Mouse (Mus musculus): ENCODE results near the gene Gna15.
A peak's percentile ranks its signal among the peaks of the same experiment; 100 is the strongest.

The Gna15 gene

DNA sequence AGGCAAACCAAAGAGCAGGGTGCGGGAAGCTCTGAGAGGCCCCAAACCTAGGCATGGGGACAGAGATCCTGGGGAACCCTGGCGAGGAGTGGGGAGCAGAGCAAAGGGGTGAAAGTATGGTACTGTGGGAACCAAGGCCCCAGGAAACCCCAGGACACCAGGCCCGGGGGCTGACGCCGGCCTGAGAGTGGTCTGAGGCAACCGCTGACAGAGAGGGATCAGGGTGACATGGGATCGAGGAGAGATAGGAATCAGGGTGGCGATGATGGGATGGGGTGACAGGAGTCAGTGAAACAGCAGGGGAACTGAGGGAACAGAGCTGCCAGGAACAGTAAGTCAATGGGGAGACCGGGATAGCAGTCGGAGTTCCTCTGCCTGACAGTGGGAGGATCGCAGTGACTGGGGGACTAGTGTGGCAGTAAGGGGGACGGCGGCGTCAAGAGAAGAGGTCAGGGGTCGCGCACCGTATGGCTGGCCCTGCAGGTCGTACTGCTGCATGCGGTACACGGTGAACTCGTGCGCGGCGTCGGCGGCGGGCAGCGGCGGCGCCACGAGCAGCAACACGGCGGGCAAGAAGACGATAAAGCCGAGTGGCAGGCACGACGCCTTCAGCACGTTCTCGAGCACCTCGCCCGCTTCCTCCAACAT lies 28.3 kb downstream of the Gna15 start:
- no peak for DNase-seq (ENCODE audit: low spot score in 2 of 2)

DNA sequence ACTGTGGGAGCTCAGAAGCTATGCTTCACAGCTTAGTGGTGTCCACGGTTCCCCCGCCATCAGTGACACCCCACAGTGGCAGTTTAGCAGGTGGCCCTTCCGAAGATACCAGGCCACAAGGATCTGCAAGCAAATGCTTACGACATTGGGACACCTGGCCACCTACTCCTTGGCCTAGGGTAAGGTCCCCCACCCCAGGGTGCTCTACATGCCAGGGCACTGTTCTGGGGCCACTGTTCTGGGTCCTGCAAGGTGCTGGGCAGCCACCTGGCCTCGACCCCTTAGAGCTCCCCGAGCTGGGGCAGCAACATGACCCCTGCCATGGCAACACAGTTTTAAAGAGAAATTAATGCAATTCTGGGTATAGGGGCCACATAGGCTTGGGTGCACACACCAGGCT lies 28.9 kb downstream of the Gna15 start:
- DNase-seq (ENCODE audit: low spot score in 2 of 2), result no peak

DNA sequence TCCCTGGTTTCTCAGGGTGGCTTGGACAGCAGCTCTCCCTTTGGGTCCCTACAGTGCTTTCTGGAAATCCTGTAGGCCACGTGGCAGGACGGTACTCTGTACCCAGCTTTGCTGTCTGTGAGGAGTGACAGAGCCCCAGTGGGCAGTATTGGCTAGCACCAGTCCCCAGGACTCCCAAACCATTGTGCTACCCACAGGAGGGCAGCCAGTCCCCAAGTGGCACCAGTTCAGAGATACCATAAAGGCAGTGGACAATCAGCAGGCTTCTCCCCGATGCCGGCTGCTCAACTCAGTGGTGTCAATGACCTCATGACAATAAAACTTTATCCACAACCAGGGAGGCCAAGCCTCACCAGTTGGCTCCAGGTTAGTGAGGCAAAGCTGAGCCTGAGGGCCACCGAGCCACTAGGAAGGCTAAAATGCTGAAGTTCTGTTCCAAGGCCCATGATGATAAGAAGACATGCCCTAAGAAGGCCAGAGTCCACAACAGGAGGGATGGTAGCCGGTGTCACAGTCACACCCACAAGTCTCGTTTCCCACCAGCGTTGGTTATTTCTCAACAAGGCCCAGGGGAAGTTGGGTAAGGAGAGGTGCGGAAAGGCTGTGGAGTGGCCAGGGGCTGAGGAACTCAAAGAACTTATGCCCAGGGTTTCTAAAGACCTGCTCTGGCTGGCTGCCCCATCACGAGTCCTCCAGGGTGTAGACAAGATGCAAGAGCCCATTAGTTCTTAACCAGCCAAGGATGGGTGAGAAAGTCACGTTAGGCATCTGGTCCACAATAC lies 29.6 kb downstream of the Gna15 start:
- DNase-seq (ENCODE audit: low spot score in 2 of 2), result no peak

DNA sequence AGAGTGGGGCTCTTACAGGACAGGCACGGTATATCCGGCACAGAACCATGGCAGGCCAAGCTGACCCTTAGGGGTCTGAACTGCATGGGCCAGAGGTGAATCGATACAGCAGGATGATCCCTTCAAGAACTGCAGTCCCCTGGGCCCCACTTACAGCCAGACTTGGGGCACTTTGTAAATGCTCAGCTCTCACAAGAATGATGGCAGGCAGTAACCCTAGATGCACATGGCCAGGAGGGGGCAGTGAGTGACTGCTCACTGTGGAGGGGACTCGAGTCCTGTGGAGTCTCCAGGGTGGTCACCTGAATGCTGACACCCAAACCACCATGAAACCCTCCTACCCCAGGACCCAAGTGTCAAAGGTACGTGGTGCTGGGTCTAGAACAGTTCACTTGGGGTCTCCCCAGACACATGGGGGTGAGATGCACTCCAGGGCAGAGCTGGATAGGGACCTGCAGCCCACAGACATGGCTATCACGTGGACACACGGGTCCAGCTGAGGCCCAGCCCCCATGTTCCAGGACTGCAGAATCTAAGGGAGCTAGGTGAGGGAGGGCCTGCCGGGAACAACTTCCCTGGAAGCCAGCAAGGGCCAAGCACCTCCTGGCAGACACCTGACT lies 30.3 kb downstream of the Gna15 start:
- peak in 1 of 2 experiments; percentile 48 for DNase-seq (ENCODE audit: low spot score in 2 of 2)

DNA sequence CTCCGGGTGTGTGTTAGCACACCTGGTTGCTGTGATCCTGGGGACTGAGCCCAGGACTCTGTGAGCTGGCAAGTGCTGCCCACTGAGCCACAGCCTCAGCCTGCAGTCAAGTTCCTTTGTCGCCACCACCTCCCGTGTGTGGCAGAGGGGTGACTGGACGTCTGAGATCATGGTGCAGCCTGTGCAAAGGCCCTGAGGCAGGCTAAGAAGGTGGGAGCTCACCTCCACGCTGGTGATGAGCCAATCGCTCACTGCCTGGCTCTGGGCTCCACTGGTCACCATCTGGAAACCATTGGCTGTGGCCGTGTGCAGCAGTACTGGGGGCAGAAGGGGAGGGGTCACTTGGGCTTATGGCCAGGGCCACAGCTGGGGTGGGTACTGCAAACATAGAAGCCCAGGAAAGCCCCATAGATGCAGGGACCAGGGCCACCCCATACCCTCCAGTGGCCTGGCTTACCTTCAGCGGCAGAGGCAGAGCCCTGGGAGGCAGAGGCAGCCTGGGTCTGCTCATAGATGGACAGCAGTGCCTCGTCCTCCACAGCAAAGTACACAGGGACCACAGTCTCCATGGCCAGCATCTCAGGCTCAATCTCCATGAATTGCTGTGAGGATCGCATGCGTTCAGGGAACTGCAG lies 31.3 kb downstream of the Gna15 start:
- DNase-seq (ENCODE audit: low spot score in 2 of 2), result no peak

DNA sequence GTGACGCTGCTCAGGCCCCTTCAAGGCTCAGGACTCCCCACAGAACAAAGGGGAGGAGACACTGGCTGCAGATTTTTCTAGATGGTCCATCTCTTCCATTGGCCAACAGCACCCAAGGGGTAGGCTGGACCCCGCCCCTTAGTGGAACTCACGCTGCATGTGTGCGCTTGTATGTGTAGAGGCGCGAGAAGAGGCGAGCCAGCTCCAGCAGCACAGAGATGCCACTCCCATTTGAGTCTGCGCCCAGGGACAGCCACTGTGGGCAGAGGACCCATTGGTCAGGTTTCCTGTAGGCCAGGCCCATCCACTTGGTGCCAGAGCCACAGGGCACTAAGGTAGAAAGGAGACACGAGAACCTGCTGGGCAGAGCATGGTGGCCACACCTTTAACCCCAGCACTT lies 33.0 kb downstream of the Gna15 start:
- no peak for DNase-seq (ENCODE audit: low spot score in 2 of 2)

DNA sequence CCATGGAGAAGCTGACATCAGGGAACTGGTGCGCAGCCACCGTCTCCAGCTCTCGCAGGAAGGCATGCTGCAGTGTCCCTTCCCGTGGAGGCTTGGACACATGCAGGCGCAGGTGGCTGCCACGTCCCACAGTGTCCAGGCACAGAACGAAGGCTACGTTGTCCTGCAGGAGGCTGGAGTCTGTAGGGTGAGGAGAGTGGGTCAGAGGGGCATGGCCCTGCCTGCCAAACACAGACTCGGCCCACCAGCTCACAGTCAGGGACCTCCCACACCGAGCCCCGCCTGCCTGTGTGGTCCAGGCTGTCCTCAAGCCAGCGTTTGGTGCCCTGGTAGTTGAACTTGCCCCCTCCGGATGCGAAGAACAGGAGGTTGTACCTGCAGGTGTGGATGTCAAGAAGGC lies 34.1 kb downstream of the Gna15 start:
- no peak for DNase-seq (ENCODE audit: low spot score in 2 of 2)

DNA sequence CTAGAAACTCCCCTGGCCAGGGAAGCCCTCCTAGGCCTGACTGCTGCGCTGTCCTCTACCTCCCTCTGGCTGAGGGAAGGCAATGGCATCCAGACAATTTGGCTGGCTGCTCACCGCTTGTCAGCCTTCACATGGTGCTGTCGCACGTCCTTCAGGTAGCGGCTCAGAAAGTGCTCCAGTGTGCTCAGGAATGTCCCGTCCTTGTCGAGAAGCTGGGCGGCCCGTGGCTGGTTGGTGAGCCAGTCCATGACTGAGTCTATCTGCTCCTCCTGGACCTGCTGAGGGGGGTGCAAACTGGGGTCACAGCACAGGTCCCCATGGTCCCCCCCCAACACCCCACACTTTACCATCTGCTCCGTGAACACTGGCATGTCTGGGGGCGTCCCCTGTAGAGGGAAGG lies 35.9 kb downstream of the Gna15 start:
- no peak for DNase-seq (ENCODE audit: low spot score in 2 of 2)

DNA sequence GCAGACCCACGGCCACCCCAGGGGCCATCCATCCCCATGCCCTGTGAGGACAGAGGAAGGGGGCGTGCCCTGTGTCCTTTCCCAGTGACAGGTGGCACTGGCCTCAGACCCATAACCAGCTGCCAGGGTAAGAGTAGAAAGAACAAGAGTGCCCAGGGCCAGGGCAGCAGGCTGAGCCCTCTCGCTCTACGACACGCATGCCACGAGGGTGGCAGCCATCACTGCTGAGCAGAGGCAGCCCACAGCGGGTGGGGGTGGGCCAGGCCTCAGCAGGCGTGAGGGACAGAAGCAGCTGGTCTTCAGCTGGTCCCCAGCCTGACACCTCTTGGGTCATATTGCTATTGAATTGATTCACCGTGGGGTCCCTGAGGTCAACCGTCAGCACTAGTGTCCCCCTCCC lies 37.5 kb downstream of the Gna15 start:
- no peak for DNase-seq (ENCODE audit: low spot score in 2 of 2)

DNA sequence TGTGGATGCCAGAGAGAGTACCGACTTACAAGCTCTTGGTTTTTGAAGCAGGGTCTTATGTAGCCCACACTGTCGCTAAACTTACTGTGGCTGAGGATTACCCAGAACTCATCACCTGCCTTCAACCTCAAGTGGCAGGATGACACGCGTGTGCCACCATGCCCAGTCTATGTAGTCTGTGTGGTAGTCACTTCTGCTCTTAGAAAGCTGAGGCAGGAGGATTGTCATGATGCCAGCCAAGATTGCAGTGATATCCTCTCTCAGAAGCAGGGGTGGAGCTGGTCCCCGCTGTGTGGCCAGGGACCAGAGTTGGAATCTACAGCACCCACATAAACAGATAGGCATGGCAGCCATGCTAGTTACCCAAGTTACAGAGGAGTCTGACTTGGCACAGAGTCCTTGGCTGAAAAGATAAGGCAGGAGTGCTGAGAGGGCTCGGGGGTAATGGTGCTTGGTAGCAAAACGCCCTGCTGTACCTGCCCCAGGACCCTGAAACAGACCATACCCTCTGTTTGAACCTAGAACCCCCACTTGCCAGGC lies 38.5 kb downstream of the Gna15 start:
- DNase-seq (ENCODE audit: low spot score in 2 of 2), result no peak

DNA sequence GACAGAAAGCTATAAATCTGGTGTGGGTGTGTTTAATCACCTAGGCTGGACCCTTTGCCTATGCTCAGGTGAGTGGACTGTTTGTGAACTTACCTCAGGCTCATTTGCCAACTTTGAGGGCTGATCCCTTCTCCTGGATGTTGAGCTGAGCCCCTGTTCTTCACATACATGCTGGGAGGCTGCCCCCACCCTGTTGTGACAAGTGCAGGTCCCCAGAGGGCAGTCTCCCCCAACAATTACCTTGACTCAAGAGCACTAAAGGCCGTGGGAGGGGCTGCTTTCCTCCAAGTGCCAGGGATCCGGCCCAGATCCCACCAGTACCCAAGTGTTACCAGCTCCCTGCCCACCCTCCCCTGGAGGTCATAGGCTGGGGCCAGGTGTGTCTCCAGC lies 39.0 kb downstream of the Gna15 start:
- no peak for DNase-seq (ENCODE audit: low spot score in 2 of 2)

DNA sequence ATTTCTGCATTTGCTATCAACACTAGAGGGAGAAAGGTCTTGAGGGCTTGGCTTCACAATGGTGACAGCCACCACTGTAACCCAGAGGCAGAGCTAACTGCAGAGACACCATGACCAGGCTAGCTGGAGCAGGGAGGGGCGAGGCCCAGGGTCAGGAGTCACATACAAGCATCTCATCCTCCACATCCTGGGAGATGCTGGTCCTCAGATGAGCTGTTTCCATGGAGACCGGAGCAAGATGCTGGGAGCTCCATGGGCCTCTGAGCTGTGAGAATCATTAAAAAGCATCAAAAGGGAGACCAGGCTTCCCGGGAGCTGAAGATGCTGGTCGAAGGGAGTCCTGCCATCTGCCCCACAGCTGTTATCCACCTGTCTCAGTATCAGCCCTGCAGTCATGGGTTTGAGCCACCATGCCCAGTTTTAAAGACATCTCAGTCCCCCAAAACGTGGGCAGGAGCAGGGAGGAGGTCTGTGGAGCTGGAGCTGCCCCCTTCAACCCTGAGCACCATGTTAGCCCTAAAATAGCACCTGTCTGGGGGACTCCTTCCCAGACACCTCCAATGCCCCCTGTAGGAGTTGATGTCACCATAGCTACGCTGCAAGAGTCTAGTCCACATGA lies 39.5 kb downstream of the Gna15 start:
- no peak for DNase-seq (ENCODE audit: low spot score in 2 of 2)

DNA sequence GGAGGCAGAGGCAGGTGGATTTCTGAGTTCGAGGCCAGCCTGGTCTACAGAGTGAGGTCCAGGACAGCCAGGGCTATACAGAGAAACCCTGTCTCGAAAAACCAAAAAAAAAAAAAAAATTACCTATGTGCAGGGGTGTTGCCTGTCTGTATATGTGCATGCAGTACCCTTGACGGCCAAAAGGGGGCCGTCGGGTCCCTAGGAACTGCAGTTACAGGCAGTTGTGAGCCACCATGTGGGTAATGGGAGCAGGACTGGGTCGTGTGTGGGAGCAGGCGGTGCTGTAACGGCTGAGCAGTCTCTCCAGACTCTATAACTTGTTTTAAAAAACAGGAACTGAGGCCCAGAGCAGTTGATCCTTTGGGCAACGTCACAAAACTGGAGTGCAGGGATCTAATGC lies 40.0 kb downstream of the Gna15 start:
- no peak for DNase-seq (ENCODE audit: low spot score in 2 of 2)

DNA sequence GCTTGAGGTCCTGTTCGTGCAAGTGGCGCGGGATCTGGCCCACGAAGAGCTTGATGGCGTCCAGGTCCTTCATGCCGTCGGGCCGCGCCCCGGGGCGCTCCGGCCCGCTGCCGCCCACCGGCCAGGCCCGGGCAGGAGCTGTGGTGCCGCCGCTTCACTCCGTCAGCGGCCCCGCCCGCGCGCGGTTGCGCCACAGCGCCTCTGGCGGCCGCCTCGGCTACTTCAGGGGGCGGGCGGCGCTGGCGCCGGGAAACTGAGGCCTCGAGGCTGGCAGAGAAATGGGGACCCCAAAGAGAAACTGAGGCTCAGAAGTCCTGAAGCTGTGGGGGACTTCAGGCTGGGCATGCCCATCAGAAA lies 41.5 kb downstream of the Gna15 start, which contains the start of gene Celf5:
Gene Celf5, minus strand, starts transcription at position 177 of the 357 bp plus-strand sequence.
- DNase-seq (ENCODE audit: low spot score in 2 of 2), result peak in 1 of 2 experiments; percentile 55

DNA sequence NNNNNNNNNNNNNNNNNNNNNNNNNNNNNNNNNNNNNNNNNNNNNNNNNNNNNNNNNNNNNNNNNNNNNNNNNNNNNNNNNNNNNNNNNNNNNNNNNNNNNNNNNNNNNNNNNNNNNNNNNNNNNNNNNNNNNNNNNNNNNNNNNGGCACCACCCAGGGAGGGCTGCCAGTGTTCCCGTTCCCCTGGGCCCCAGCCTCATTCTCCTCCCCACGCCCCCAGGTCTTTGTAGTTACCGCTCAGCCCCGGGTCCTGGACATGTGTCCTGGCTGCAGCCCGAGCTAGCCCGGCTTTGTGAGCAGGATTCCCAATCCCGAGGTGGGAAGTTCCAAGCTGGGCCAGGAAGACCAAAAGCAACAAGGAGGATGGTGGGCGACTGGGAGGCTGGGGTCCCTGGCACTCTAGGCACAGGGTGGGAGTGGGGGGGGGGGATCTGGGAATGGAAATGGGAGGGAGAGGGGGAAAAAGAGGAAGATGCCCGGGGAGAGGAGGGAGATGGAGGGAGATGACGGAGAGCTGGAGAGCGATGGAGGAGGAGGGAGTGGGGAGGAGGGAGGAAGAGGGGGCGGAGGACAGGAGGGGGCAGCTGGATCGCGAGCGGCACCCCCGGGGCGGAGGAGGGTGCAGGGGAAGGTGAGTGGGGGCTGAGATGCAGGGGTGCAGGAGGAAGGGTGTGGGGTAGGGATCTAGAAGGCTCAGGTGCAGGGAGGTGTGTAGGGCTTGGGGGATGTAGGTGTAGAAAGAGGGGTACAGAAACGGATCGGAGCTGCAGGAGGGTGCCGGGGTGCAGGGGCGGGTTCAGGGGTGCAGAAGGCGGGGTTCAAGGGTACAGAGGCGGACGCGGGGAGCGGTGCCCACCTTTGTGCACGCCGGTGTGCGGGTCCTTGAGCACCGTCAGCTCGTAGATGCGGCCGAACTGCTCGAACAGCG lies 42.2 kb downstream of the Gna15 start:
- no peak for DNase-seq (ENCODE audit: low spot score in 2 of 2)

DNA sequence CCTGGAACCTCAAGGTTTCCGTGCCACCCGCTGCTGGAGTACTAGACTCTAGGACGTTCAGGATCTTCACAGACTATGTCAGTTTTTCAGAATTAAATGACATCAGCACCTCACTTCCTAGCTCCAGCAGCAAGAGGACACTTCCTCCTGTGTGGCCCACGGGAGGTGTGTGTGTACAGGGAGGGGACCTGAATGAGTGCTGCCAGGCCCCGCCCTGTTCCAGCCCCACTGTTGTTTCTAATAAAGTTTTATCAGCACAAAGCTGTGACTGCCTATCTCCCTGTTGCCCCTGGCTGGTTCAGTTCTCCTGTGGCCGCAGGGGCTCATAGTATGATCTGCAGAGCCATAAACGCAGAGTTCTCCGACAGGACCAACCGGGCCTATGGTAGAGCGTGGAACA lies 49.6 kb downstream of the Gna15 start:
- no peak for DNase-seq (ENCODE audit: low spot score in 2 of 2)

DNA sequence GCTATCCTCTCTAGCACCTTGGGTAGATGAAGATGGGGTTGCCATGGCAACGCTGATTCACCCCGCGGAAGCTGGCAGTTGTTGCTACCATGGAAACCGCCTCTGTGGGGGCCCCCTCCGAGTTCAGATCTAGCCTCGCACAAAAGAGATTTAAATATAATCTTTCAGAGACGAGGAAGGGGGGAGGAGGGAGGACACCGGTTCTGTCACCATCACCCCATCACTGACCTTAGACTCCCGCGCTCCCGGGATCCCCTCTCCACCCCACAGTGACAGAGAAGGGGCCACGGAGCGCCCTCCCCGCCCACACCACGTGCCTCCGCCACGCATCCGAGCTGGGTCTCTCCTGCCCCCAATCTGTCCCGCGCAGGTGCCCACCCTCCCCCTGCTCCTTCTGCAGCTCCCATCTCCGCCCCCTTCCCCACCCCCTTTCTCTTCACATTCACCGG lies 51.0 kb downstream of the Gna15 start:
- DNase-seq (ENCODE audit: low spot score in 2 of 2), result no peak

DNA sequence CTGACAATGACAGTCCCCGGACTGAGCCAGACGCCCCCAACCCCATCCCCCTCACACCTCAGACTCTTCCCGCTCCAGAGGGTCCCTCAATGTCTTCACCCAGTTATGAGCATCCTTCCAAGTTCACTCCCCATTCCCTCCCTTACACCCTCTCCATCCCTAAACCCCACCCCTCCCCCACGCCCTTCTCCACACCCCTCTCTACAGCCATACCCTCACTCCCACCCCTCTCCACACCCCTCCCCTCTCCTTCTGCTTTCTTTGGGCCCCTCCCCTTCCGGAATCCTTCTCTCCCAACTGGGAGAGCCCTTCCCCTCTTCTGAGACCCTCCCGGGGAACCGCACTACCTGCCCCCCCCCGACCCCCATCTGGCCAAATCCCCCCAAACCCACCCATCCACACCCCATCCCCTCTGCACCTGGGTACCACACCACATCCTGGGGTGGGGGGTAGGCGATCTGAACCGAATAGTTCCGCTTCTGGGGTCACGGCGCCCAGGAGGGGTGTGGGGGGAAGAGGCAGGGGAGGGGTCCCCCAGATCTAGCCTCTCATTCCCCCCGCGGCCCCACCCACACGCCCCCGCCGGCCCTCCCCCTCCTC lies 51.5 kb downstream of the Gna15 start:
- no peak for DNase-seq (ENCODE audit: low spot score in 2 of 2)

DNA sequence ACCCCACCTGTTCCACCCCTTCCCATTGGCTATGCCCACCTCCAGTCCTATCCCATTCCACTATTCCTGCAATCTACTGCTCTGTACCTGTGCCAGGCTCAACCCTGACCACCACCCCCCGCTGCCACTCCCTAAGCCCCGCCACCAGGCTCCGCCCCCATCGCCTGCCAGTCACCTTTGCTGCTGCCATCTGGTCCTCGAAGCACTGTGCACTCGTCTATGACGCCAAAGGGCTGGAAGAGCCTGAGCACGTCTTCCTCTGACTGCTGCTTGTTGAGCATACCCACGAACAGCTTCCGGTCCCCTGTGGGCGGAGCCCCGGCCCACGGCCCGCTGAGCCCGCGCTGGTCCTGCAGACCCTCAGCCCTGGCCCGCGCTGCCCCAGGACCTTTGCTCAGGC lies 53.6 kb downstream of the Gna15 start:
- DNase-seq (ENCODE audit: low spot score in 2 of 2), result no peak

DNA sequence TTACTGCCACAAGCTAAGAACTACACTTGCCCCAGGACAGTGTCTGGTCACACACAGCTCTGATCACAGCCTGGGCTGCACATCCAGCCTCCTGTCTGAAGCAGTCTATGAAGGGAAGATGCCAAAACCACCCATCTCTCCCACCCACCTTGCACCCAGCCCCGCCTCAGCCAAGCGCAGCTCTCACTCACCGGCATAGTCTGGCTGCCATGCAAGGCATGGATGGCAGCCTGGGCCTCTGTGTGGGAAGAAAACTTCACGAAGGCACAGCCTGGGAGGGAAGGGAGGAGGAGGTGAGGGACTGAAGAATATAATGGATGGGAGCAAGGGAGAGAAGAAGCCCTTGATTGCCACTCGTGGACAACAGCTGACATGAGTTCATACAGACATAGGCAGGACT lies 54.8 kb downstream of the Gna15 start:
- DNase-seq (ENCODE audit: low spot score in 2 of 2), result no peak
